Mouse (Mus musculus): Measurements from ENCODE around the gene Sergef. TPM values are rescaled to one million over a fixed set of nuclear protein-coding genes. Genes with fewer than 3 reads are reported as not detected.
A peak's percentile ranks its signal among the peaks of the same experiment; 100 is the strongest.

Sergef gene
- total and polyA plus RNA-seq, 2 experiments, result 4.9 to 7.5 TPM

DNA sequence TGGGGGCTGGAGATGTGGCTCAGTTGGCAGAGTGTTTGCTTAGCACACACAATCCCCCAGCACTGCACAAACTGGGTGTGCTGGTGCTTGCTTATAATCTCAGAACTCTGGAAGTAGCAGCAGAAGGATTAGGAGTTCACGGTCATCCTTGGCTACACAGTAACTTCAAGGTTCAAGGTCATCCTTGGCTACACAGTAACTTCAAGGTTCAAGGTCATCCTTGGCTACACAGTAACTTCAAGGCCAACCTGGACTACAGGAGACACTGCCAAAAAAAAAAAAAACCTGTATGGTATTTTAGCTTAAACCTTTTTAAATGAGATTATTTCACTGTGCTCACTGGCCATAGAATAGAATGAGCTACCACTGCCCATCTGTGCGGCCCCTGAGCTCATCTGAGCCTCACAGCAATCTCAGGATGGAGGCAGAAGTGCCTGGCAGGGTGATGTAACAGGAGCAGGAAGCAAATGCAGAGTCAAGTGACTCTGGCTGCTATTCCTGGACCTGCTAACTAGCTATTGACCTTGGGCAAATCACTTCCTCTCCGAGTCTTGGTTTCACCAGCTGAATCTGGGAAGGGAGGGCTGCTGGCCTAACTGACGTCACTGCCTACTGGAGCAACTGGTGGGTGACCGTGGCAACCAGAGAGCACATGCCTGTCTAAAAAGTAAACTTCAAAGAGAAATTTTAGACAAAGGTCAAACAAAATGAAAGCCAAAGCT is 24.2 kb downstream of the Sergef start:
- no peaks in the 10 kb centered on the region for H3K79me2 ChIP-seq (ENCODE audit: control insufficient read depth, insufficient read depth, low read length)
- H3K36me3 ChIP-seq (ENCODE audit: control insufficient read depth, insufficient read depth, low read length), result no peaks in the 10 kb centered on the region
- H3K27ac ChIP-seq (replicated peaks; ENCODE audit: insufficient read depth, low read depth, low read length), result peak overlapping the region; percentile 2; the same call in 1 of the 2 replicates
- H3K4me3 ChIP-seq (ENCODE audit: insufficient read depth, low read depth, low read length), result no peak overlapping the region
- WGBS, result 12% methylated on average over 5 of the region's 5 CpGs
- no peaks in the 10 kb centered on the region for H3K27me3 ChIP-seq (ENCODE audit: control insufficient read depth, insufficient read depth, low read length)
- peak; percentile 80 for DNase-seq (ENCODE audit: extremely low read depth, low read depth, low spot score)
- TF ChIP-seq CTCF (IDR thresholded peaks at IDR 0.05; ENCODE audit: low read depth, low read length) (no peak), POLR2A (IDR thresholded peaks at IDR 0.05; ENCODE audit: extremely low read depth, insufficient read depth, low read length) (no peak)
- H3K9ac ChIP-seq (ENCODE audit: low read depth, low read length), result no peak overlapping the region
- H3K4me1 ChIP-seq (ENCODE audit: control insufficient read depth, insufficient read depth, low read length), result peaks cover 11% of the 10 kb centered on the region

DNA sequence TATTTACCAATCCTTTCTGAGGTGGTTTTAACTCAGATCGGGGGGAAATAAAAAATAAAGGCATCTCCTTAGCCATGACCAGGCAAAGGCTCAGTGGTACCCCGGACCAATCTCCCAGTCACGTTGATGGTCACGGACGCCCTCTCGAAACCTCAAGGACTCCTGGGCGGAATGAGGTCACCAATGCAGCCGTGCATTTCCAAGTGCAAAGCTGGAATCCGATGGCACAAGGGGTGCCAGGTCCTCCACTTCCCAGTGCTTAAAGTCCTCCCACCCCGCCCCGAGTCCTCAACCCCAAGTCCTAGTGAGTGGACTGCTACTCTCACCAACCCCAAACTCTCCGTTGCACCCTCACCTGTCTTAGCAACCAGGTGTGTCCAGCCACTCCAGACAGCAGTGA is 25.3 kb downstream of the Sergef start:
- H3K79me2 ChIP-seq (ENCODE audit: control insufficient read depth, insufficient read depth, low read length), result no peaks in the 10 kb centered on the region
- no peak for TF ChIP-seq POLR2A (IDR thresholded peaks at IDR 0.05; ENCODE audit: extremely low read depth, insufficient read depth, low read length)
- no peak for TF ChIP-seq CTCF (IDR thresholded peaks at IDR 0.05; ENCODE audit: low read depth, low read length)

DNA sequence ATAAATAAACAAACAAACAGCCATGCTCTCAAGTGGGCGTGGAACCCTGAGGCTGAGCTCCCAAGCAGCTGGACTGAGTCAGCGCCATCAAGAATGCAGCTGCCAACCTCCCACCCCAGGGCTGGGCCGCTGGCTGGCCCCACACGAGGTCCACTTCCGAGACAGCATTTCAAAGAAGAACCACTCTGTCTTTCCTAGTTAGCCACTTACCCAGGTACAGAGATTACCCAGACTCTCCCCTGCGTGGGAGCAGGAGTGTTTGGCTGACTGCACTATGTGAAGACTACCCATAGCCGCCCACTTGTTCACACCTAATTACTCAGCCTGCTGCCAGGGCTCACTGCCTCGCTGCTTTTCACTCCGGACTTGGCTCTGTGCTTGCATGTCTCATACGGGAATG is 26.5 kb downstream of the Sergef start:
- no peak for TF ChIP-seq POLR2A (IDR thresholded peaks at IDR 0.05; ENCODE audit: extremely low read depth, insufficient read depth, low read length)
- TF ChIP-seq CTCF (IDR thresholded peaks at IDR 0.05; ENCODE audit: low read depth, low read length), result no peak

More for the DNA sequence above, 25.3 kb downstream of the Sergef start:
- H3K4me1 ChIP-seq (ENCODE audit: control insufficient read depth, insufficient read depth, low read length), result peaks cover 11% of the 10 kb centered on the region
- 97% methylated on average over 12 of the region's 12 CpGs for WGBS
- no peak overlapping the region for H3K27ac ChIP-seq (replicated peaks; ENCODE audit: insufficient read depth, low read depth, low read length)
- H3K9ac ChIP-seq (ENCODE audit: low read depth, low read length), result no peak overlapping the region
- no peaks in the 10 kb centered on the region for H3K27me3 ChIP-seq (ENCODE audit: control insufficient read depth, insufficient read depth, low read length)
- DNase-seq (ENCODE audit: extremely low read depth, low read depth, low spot score), result no peak
- H3K36me3 ChIP-seq (ENCODE audit: control insufficient read depth, insufficient read depth, low read length), result no peaks in the 10 kb centered on the region
- H3K4me3 ChIP-seq (ENCODE audit: insufficient read depth, low read depth, low read length), result no peak overlapping the region

DNA sequence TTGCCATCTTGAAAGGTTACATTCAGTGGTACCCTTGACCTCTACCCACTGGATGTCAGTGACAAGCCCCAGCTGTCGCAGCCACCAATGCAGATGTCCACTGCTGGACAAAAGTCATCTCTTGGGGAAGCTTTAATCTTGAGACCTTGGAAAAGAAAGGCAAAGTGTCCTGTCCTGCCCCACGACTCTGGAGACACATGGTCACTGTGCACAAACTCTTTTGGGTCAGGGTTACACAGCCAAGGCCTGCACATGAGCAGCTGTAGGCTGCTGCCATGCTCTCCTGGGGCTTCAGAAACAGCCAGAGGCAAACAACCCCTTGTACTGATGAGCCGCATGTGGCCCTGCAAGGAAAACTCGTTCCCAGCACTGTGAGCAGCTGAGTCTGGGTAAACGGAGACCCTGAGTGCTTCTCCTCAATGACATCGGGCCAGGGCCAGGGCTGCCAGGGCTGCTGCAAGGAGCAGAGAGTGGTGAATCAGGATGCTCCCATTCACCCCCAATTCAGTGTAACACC is 27.1 kb downstream of the Sergef start:
- 87% methylated on average over 6 of the region's 6 CpGs for WGBS
- peaks cover 11% of the 10 kb centered on the region for H3K4me1 ChIP-seq (ENCODE audit: control insufficient read depth, insufficient read depth, low read length)
- no peaks in the 10 kb centered on the region for H3K79me2 ChIP-seq (ENCODE audit: control insufficient read depth, insufficient read depth, low read length)
- H3K27ac ChIP-seq (replicated peaks; ENCODE audit: insufficient read depth, low read depth, low read length), result no peak overlapping the region
- TF ChIP-seq CTCF (IDR thresholded peaks at IDR 0.05; ENCODE audit: low read depth, low read length) (no peak), POLR2A (IDR thresholded peaks at IDR 0.05; ENCODE audit: extremely low read depth, insufficient read depth, low read length) (no peak)
- DNase-seq (ENCODE audit: extremely low read depth, low read depth, low spot score), result no peak
- no peak overlapping the region for H3K4me3 ChIP-seq (ENCODE audit: insufficient read depth, low read depth, low read length)
- H3K9ac ChIP-seq (ENCODE audit: low read depth, low read length), result no peak overlapping the region
- H3K36me3 ChIP-seq (ENCODE audit: control insufficient read depth, insufficient read depth, low read length), result no peaks in the 10 kb centered on the region
- no peaks in the 10 kb centered on the region for H3K27me3 ChIP-seq (ENCODE audit: control insufficient read depth, insufficient read depth, low read length)

More for the DNA sequence above, 26.5 kb downstream of the Sergef start:
- no peak overlapping the region for H3K4me3 ChIP-seq (ENCODE audit: insufficient read depth, low read depth, low read length)
- H3K4me1 ChIP-seq (ENCODE audit: control insufficient read depth, insufficient read depth, low read length), result peaks cover 11% of the 10 kb centered on the region
- no peak overlapping the region for H3K27ac ChIP-seq (replicated peaks; ENCODE audit: insufficient read depth, low read depth, low read length)
- DNase-seq (ENCODE audit: extremely low read depth, low read depth, low spot score), result no peak
- no peaks in the 10 kb centered on the region for H3K27me3 ChIP-seq (ENCODE audit: control insufficient read depth, insufficient read depth, low read length)
- H3K9ac ChIP-seq (ENCODE audit: low read depth, low read length), result no peak overlapping the region
- WGBS, result 91% methylated on average over 10 of the region's 10 CpGs
- H3K79me2 ChIP-seq (ENCODE audit: control insufficient read depth, insufficient read depth, low read length), result no peaks in the 10 kb centered on the region
- H3K36me3 ChIP-seq (ENCODE audit: control insufficient read depth, insufficient read depth, low read length), result no peaks in the 10 kb centered on the region

DNA sequence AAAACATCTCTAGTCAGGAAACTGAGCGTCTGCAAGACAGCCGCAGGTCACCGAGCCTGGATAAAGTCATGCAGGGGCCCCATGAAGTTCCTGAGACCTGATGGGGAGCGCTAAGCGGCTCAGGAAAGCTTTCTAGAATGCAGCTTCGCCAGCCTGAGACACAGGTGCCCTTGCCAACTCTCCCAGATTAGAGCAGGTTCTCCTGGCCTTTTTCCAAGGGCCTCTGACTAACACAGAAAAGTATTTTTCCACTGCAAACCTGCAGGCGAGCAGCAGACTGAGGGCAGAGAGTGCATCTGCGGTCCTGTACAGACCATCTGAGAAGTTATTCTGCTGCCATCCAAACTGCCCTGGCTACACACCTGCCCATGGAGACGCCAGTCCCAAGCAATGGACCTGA is 27.6 kb downstream of the Sergef start:
- DNase-seq (ENCODE audit: extremely low read depth, low read depth, low spot score), result no peak
- 82% methylated on average over 9 of the region's 9 CpGs for WGBS
- Histone ChIP-seq H3K4me1 (ENCODE audit: control insufficient read depth, insufficient read depth, low read length) (peaks cover 11% of the 10 kb centered on the region), H3K9ac (ENCODE audit: low read depth, low read length) (no peak overlapping the region), H3K27ac (replicated peaks; ENCODE audit: insufficient read depth, low read depth, low read length) (no peak overlapping the region), H3K4me3 (ENCODE audit: insufficient read depth, low read depth, low read length) (no peak overlapping the region), H3K79me2 (ENCODE audit: control insufficient read depth, insufficient read depth, low read length) (no peaks in the 10 kb centered on the region), H3K27me3 (ENCODE audit: control insufficient read depth, insufficient read depth, low read length) (no peaks in the 10 kb centered on the region), H3K36me3 (ENCODE audit: control insufficient read depth, insufficient read depth, low read length) (no peaks in the 10 kb centered on the region)
- TF ChIP-seq CTCF (IDR thresholded peaks at IDR 0.05; ENCODE audit: low read depth, low read length) (no peak), POLR2A (IDR thresholded peaks at IDR 0.05; ENCODE audit: extremely low read depth, insufficient read depth, low read length) (no peak)

DNA sequence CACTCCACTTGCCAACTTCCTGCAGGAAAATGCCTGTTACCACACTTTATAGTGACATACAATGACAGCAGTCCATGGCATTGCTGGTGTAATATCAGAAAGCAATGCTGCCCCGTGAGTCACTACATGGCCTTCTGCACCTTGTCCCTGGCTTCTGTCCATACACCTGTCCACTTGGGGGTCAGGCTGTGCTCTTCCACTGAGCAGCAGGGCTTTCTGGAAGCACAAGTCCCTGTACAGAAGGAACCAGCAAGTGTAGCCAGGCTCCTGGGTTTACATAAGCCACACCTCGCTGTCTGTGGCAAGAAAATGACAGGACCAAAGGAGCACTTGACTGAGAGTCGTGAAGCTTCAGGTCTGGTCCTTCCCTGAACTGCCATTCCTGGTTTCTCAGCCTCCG is 30.3 kb downstream of the Sergef start:
- 84% methylated on average over 4 of the region's 4 CpGs for WGBS
- Histone ChIP-seq H3K79me2 (ENCODE audit: control insufficient read depth, insufficient read depth, low read length) (no peaks in the 10 kb centered on the region), H3K36me3 (ENCODE audit: control insufficient read depth, insufficient read depth, low read length) (no peaks in the 10 kb centered on the region), H3K4me3 (ENCODE audit: insufficient read depth, low read depth, low read length) (no peak overlapping the region), H3K4me1 (ENCODE audit: control insufficient read depth, insufficient read depth, low read length) (no peaks in the 10 kb centered on the region), H3K27me3 (ENCODE audit: control insufficient read depth, insufficient read depth, low read length) (no peaks in the 10 kb centered on the region), H3K9ac (ENCODE audit: low read depth, low read length) (no peak overlapping the region), H3K27ac (replicated peaks; ENCODE audit: insufficient read depth, low read depth, low read length) (no peak overlapping the region)
- no peak for DNase-seq (ENCODE audit: extremely low read depth, low read depth, low spot score)
- TF ChIP-seq POLR2A (IDR thresholded peaks at IDR 0.05; ENCODE audit: extremely low read depth, insufficient read depth, low read length) (no peak), CTCF (IDR thresholded peaks at IDR 0.05; ENCODE audit: low read depth, low read length) (no peak)

All from liver, adult 2 months (tissue).